Mouse (Mus musculus): Measurements from ENCODE around the gene Aebp1. TPM values are rescaled to one million over a fixed set of nuclear protein-coding genes. Genes with fewer than 3 reads are reported as not detected.

Gene Aebp1
- polyA plus RNA-seq, 1 experiment from 2014 or later = 27.4 TPM

DNA sequence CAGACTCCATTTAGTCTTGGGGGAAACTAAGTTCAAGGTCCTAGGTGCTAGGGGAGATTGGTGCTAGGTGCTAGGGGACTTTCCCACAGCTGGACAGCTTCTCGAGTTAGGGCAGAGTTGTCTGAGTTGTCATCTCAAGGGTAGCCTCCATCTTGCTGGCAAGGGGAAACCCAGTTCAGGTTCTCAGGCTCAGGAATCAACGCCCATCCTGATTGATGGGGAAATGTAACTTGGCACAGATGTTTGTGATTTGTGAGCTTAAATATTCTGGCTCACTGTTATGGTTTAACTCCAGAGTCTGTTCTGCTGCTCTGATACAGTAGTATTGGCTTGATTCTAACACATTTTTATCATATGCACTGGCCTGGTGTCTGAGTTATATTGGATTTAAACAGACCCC, 56.4 kb downstream of the Aebp1 start:
- WGBS = 86% methylated on average over 2 of the region's 2 CpGs
- no peaks in the 10 kb centered on the region for H3K27me3 ChIP-seq (replicated peaks; ENCODE audit: control insufficient read depth, insufficient read depth, low read length)
- no peak overlapping the region for H3K4me2 ChIP-seq (ENCODE audit: low read length)
- H3K9ac ChIP-seq (ENCODE audit: low read depth, low read length) = no peak overlapping the region
- no peaks in the 10 kb centered on the region for H3K36me3 ChIP-seq (ENCODE audit: control insufficient read depth, insufficient read depth, low read length)
- no peak overlapping the region for H3K27ac ChIP-seq (ENCODE audit: low read depth, low read length)
- H3K4me1 ChIP-seq (ENCODE audit: control insufficient read depth, insufficient read depth, low read depth, low read length) = no peaks in the 10 kb centered on the region
- no peak for ATAC-seq
- no peak overlapping the region for H3K4me3 ChIP-seq (ENCODE audit: low read length)
- H3K9me3 ChIP-seq (ENCODE audit: control insufficient read depth, low read length) = no peaks in the 10 kb centered on the region

DNA sequence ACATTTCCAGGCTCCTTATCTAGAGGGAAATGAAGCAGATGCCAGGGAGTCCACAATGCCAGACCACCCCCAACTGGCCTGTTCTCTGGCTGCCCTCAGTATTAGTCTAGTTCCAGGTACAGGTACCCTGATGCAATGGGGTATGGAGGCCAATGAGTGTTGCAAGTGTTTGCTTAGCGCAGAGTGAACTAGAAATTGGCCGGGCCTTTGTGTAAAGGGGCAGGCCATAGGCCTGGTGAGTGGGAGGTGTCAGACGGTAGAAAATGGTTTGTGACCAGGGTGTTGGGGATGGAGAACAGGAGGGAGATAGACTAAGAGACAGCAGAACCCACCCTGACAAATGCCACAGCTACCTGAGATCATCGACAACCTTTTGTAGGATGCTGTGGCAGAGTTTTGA, 57.9 kb downstream of the Aebp1 start:
- no peaks in the 10 kb centered on the region for H3K36me3 ChIP-seq (ENCODE audit: control insufficient read depth, insufficient read depth, low read length)
- WGBS = 99% methylated on average over 4 of the region's 4 CpGs
- H3K27me3 ChIP-seq (replicated peaks; ENCODE audit: control insufficient read depth, insufficient read depth, low read length) = no peaks in the 10 kb centered on the region

GRCm38 (mm10) chr11:5920323-5920960, 58.7 kb downstream of the Aebp1 start:
- Histone ChIP-seq H3K4me2 (ENCODE audit: low read length) (no peak overlapping the region), H3K4me1 (ENCODE audit: control insufficient read depth, insufficient read depth, low read depth, low read length) (no peaks in the 10 kb centered on the region), H3K27me3 (replicated peaks; ENCODE audit: control insufficient read depth, insufficient read depth, low read length) (no peaks in the 10 kb centered on the region), H3K36me3 (ENCODE audit: control insufficient read depth, insufficient read depth, low read length) (no peaks in the 10 kb centered on the region), H3K9ac (ENCODE audit: low read depth, low read length) (no peak overlapping the region), H3K9me3 (ENCODE audit: control insufficient read depth, low read length) (no peaks in the 10 kb centered on the region), H3K4me3 (ENCODE audit: low read length) (no peak overlapping the region), H3K27ac (ENCODE audit: low read depth, low read length) (no peak overlapping the region)
- ATAC-seq = no peak
- 39% methylated on average over 17 of the region's 17 CpGs for WGBS

More for the DNA sequence above, 57.9 kb downstream of the Aebp1 start:
- H3K9ac ChIP-seq (ENCODE audit: low read depth, low read length) = no peak overlapping the region
- H3K4me3 ChIP-seq (ENCODE audit: low read length) = no peak overlapping the region
- no peak for ATAC-seq
- no peaks in the 10 kb centered on the region for H3K9me3 ChIP-seq (ENCODE audit: control insufficient read depth, low read length)
- no peak overlapping the region for H3K27ac ChIP-seq (ENCODE audit: low read depth, low read length)
- H3K4me2 ChIP-seq (ENCODE audit: low read length) = no peak overlapping the region
- no peaks in the 10 kb centered on the region for H3K4me1 ChIP-seq (ENCODE audit: control insufficient read depth, insufficient read depth, low read depth, low read length)

Other genes with a start within 250 kb of the Aebp1 start
- gene Mrps24, start 146.3 kb upstream of the Aebp1 start, polyA plus RNA-seq (2015; fragmentation: Nextera tagmentation; extraction: Ambion mirVana) = 182 and 207 TPM in 2 replicates
- 35.6 and 36.7 TPM in 2 replicates for gene Urgcp, start 99.6 kb upstream of the Aebp1 start, polyA plus RNA-seq (2015; fragmentation: Nextera tagmentation; extraction: Ambion mirVana)
- 148 and 150 TPM in 2 replicates for gene Dbnl, start 73.5 kb upstream of the Aebp1 start, polyA plus RNA-seq (2015; fragmentation: Nextera tagmentation; extraction: Ambion mirVana)
- gene Pgam2, start 58.2 kb upstream of the Aebp1 start, polyA plus RNA-seq (2015; fragmentation: Nextera tagmentation; extraction: Ambion mirVana) = 3.3 and 13.6 TPM in 2 replicates
- gene Polm, start 23.9 kb upstream of the Aebp1 start, polyA plus RNA-seq (2015; fragmentation: Nextera tagmentation; extraction: Ambion mirVana) = 5.5 and 6.1 TPM in 2 replicates
- 59.6 and 62.5 TPM in 2 replicates for gene Pold2, start 16.3 kb downstream of the Aebp1 start, polyA plus RNA-seq (2015; fragmentation: Nextera tagmentation; extraction: Ambion mirVana)
- 0.49 TPM in 1 of 2 replicates, not detected in the other for gene Myl7, start 36.8 kb downstream of the Aebp1 start, polyA plus RNA-seq (2015; fragmentation: Nextera tagmentation; extraction: Ambion mirVana)
- 5.7 and 6.6 TPM in 2 replicates for gene Gck, start 88.1 kb downstream of the Aebp1 start, polyA plus RNA-seq (2015; fragmentation: Nextera tagmentation; extraction: Ambion mirVana)
- gene Ykt6, start 93.7 kb downstream of the Aebp1 start, polyA plus RNA-seq (2015; fragmentation: Nextera tagmentation; extraction: Ambion mirVana) = 98.9 and 99.7 TPM in 2 replicates
- gene Camk2b, start 204.4 kb downstream of the Aebp1 start, polyA plus RNA-seq (2015; fragmentation: Nextera tagmentation; extraction: Ambion mirVana) = 138 and 140 TPM in 2 replicates